Mouse (Mus musculus) embryonic facial prominence, embryonic 14.5 days (tissue): Measurements from ENCODE around the gene Ubald1. TPM values are rescaled to one million over a fixed set of nuclear protein-coding genes. Genes with fewer than 3 reads are reported as not detected.

ENCODE experiments used
- ATAC-seq: fragments of 200-750 bp; cut with Nextera tagmentation; 2 replicates; pipeline ENCODE4 v1.8.0; 2017; ENCODE audit warnings: low read depth, moderate number of reproducible peaks, moderate TSS enrichment
- DNase-seq: peaks from one replicate; pipeline ENCODE4 v3.0.0-alpha.2; 2015; ENCODE audit warnings: low spot score
- H3K27ac ChIP-seq: fragments of 300-500 bp; sonication (generic); replicated peaks from 2 replicates; pipeline ENCODE4 v1.5.1; 2014; ENCODE audit warnings: low read depth, mild to moderate bottlenecking, low read length, moderate library complexity
- H3K27me3 ChIP-seq: fragments of 300-500 bp; sonication (generic); replicated peaks from 2 replicates; pipeline ENCODE4 v1.6.1; 2014; ENCODE audit warnings: low read length; ENCODE audit not compliant: control insufficient read depth, insufficient read depth
- H3K36me3 ChIP-seq: fragments of 300-500 bp; sonication (generic); 2 replicates; pipeline ENCODE4 v1.6.1; 2014; ENCODE audit warnings: low read length, mixed read lengths; ENCODE audit not compliant: control insufficient read depth, insufficient read depth
- H3K4me1 ChIP-seq: fragments of 300-500 bp; sonication (generic); 2 replicates; pipeline ENCODE4 v1.6.1; 2014; ENCODE audit warnings: antibody characterized with exemption, low read length; ENCODE audit not compliant: control insufficient read depth, insufficient read depth
- H3K4me2 ChIP-seq: fragments of 300-500 bp; sonication (generic); 2 replicates; pipeline ENCODE4 v1.6.1; 2014; ENCODE audit warnings: low read depth, mild to moderate bottlenecking, low read length, moderate library complexity, mixed read lengths
- H3K4me3 ChIP-seq: fragments of 300-500 bp; sonication (generic); 2 replicates; pipeline ENCODE4 v1.5.1; 2014; ENCODE audit warnings: low read depth, mild to moderate bottlenecking, low read length
- H3K9ac ChIP-seq: fragments of 300-500 bp; sonication (generic); 2 replicates; pipeline ENCODE4 v1.6.1; 2014; ENCODE audit warnings: low read depth, mild to moderate bottlenecking, low read length, moderate library complexity, mixed read lengths
- H3K9me3 ChIP-seq: fragments of 300-500 bp; sonication (generic); 2 replicates; pipeline ENCODE4 v1.6.1; 2016; ENCODE audit warnings: low read length; ENCODE audit not compliant: control insufficient read depth
- WGBS: fragments of 180-500 bp; shearing (Covaris S2); extraction: QIAGEN DNeasy Blood & Tissue Kit; methylation state at CpG from one replicate; pipeline ENCODE4 v1.1.7; 2014; 5-methylcytosine and 5-hydroxymethylcytosine counted together
- polyA plus RNA-seq: library from polyadenylated mRNA; unstranded; fragments of >200 nt; fragmentation: Nextera tagmentation; extraction: Ambion mirVana; gene quantifications from 2 replicates; pipeline ENCODE4 v1.2.1, GENCODE M21; 2014

The Ubald1 gene
- polyA plus RNA-seq, 1 experiment from 2014 or later = 36.3 TPM

DNA sequence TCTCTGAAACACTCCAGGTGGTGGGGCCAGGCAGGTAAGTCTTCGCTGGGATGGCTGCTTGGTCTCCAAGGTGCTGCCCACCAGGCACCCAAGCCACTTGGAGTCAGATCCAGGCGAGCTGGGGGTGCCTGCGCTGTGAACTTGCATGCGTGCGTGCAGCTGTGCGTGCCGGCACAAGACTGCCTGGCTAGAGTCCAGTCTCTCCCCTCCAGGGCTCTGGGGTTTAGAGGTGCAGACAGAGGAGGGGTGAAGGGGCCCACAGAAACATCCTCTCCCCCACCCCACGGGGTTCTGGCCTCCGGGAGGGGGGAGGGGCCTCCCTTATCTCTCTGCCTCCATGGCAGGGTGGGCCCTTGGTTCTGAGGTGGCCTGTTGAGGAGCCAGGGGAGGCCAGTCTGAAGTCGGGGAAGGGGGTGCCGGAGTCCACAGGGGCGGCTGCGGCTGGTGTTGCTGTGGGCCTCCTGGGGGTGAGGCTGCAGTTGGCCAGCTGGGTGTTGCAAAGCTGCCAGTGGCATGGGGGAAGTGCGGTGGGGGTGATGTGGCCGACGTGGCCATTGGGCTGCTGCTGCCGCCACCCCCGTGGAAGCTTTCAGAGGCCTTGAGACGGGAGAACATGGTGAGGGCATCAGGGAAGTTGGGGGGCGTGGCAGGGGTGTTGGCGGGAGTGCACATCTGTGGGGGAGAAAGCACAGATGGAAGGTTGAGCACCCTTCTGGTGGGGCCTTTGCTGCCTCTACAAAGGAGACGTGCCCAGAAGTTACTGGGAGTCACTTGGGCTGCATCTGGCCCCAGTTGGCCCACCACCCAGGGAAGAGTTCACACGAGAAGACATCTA is 4.7 kb downstream of the Ubald1 start:
- no peak for DNase-seq
- 87% methylated on average over 16 of the region's 23 CpGs for WGBS

GRCm38 (mm10) chr16:4871926-4872325 is 8.2 kb downstream of the Ubald1 start:
- Histone ChIP-seq H3K36me3 (peaks cover 53% of the 10 kb centered on the region), H3K9me3 (no peaks in the 10 kb centered on the region), H3K4me2 (no peak overlapping the region), H3K9ac (no peak overlapping the region), H3K4me3 (no peak overlapping the region), H3K4me1 (no peaks in the 10 kb centered on the region), H3K27me3 (no peaks in the 10 kb centered on the region), H3K27ac (no peak overlapping the region)
- no peak for ATAC-seq
- WGBS = 73% methylated on average over 2 of the region's 2 CpGs
- no peak for DNase-seq

More for the DNA sequence above, 4.7 kb downstream of the Ubald1 start:
- peaks cover 15% of the 10 kb centered on the region; the same call in 1 of the 2 replicates for H3K4me1 ChIP-seq
- H3K9me3 ChIP-seq = no peaks in the 10 kb centered on the region
- no peak overlapping the region for H3K4me3 ChIP-seq
- no peaks in the 10 kb centered on the region for H3K27me3 ChIP-seq
- H3K36me3 ChIP-seq = peaks cover 44% of the 10 kb centered on the region
- no peak overlapping the region for H3K9ac ChIP-seq
- no peak overlapping the region for H3K27ac ChIP-seq
- ATAC-seq = no peak
- no peak overlapping the region for H3K4me2 ChIP-seq

- WGBS = 85% methylated on average over 5 of the region's 5 CpGs
Observed at GRCm38 (mm10) chr16:4870490-4870889, 9.6 kb downstream of the Ubald1 start.

GRCm38 (mm10) chr16:4866101-4866695 is 13.9 kb downstream of the Ubald1 start:
- H3K36me3 ChIP-seq = peaks cover 16% of the 10 kb centered on the region; the same call in 1 of the 2 replicates
- WGBS = 40% methylated on average over 7 of the region's 7 CpGs
- no peak for ATAC-seq

More at GRCm38 (mm10) chr16:4870490-4870889, 9.6 kb downstream of the Ubald1 start:
- Histone ChIP-seq H3K9ac (no peak overlapping the region), H3K36me3 (peaks cover 47% of the 10 kb centered on the region), H3K27me3 (no peaks in the 10 kb centered on the region), H3K4me1 (no peaks in the 10 kb centered on the region), H3K4me2 (no peak overlapping the region), H3K4me3 (no peak overlapping the region), H3K27ac (no peak overlapping the region), H3K9me3 (no peaks in the 10 kb centered on the region)
- DNase-seq (no peak), ATAC-seq (no peak)

GRCm38 (mm10) chr16:4863742-4864141 is 16.4 kb downstream of the Ubald1 start:
- WGBS = 79% methylated on average over 8 of the region's 8 CpGs
- Histone ChIP-seq H3K9ac (no peak overlapping the region), H3K4me1 (no peaks in the 10 kb centered on the region), H3K27me3 (no peaks in the 10 kb centered on the region), H3K27ac (no peak overlapping the region), H3K36me3 (no peaks in the 10 kb centered on the region), H3K4me3 (no peak overlapping the region), H3K4me2 (no peak overlapping the region), H3K9me3 (no peaks in the 10 kb centered on the region)
- DNase-seq (no peak), ATAC-seq (no peak)

More at GRCm38 (mm10) chr16:4866101-4866695, 13.9 kb downstream of the Ubald1 start:
- Histone ChIP-seq H3K4me1 (no peaks in the 10 kb centered on the region), H3K9me3 (no peaks in the 10 kb centered on the region), H3K9ac (no peak overlapping the region), H3K27ac (no peak overlapping the region), H3K4me2 (no peak overlapping the region), H3K27me3 (no peaks in the 10 kb centered on the region), H3K4me3 (no peak overlapping the region)
- DNase-seq = peak; percentile 36

DNA sequence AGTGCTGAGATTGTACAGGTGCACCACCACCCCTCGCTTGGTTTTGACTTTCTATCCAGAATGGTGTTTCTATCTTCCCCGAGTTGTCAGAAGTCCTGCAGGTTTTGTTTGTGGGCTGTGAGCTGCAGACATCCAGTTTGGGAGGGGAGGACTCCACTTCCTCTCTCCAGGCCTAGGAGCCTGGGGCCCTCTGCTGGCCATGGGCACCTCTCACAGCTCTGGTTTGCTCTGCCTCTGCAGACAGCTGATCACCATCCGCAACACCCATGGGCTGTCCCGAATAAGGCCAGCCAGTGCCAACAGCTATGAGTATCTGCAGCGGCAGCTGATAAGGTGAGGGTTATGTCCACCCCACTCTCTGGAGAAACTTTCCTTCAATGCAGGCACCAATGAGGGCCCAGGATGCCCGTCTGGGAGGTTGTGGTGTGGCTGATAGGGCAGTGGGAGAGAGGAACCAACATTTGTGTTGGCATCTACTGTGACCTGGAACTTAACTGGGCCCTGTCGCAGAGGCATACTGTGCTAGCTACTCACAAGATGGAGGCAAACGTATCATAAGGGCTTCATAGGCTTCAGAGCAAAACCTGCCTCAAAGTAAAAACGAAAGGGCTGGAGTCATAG is 17.1 kb downstream of the Ubald1 start:
- ATAC-seq = peak; percentile 86
- H3K4me3 ChIP-seq = no peak overlapping the region
- no peak overlapping the region for H3K9ac ChIP-seq
- no peaks in the 10 kb centered on the region for H3K9me3 ChIP-seq
- H3K36me3 ChIP-seq = no peaks in the 10 kb centered on the region
- H3K4me2 ChIP-seq = no peak overlapping the region
- no peaks in the 10 kb centered on the region for H3K4me1 ChIP-seq
- 50% methylated on average over 9 of the region's 9 CpGs for WGBS
- peak; percentile 71 for DNase-seq
- no peaks in the 10 kb centered on the region for H3K27me3 ChIP-seq
- H3K27ac ChIP-seq = no peak overlapping the region

- DNase-seq (no peak), ATAC-seq (no peak)
- Histone ChIP-seq H3K36me3 (no peaks in the 10 kb centered on the region), H3K27me3 (no peaks in the 10 kb centered on the region), H3K9ac (no peak overlapping the region), H3K9me3 (no peaks in the 10 kb centered on the region), H3K27ac (no peak overlapping the region), H3K4me3 (no peak overlapping the region), H3K4me2 (no peak overlapping the region), H3K4me1 (no peaks in the 10 kb centered on the region)
- 35% methylated on average over 10 of the region's 10 CpGs for WGBS
Observed at GRCm38 (mm10) chr16:4861392-4861791, 18.7 kb downstream of the Ubald1 start.

- 50% methylated on average over 5 of the region's 5 CpGs for WGBS
- ATAC-seq (no peak), DNase-seq (no peak)
- no peaks in the 10 kb centered on the region for H3K27me3 ChIP-seq
- no peaks in the 10 kb centered on the region for H3K9me3 ChIP-seq
- H3K36me3 ChIP-seq = no peaks in the 10 kb centered on the region
- H3K9ac ChIP-seq = no peak overlapping the region
- H3K4me3 ChIP-seq = no peak overlapping the region
- H3K4me1 ChIP-seq = no peaks in the 10 kb centered on the region
- H3K4me2 ChIP-seq = no peak overlapping the region
- no peak overlapping the region for H3K27ac ChIP-seq
Observed at GRCm38 (mm10) chr16:4855046-4855650, 25.0 kb downstream of the Ubald1 start.
